Mouse (Mus musculus): ENCODE measurements around the gene Nat8f6. TPM values are rescaled to one million over a fixed set of nuclear protein-coding genes. Genes with fewer than 3 reads are reported as not detected.
A peak's percentile ranks its signal among the peaks of the same experiment; 100 is the strongest.
"Not testable (repeated sequence)": the region's sequence is repeated elsewhere in the genome, so short reads cannot be mapped to it uniquely, and the experiment has no call there.

Nat8f6 gene
- polyA plus RNA-seq, 1 experiment from 2014 or later = not detected

DNA sequence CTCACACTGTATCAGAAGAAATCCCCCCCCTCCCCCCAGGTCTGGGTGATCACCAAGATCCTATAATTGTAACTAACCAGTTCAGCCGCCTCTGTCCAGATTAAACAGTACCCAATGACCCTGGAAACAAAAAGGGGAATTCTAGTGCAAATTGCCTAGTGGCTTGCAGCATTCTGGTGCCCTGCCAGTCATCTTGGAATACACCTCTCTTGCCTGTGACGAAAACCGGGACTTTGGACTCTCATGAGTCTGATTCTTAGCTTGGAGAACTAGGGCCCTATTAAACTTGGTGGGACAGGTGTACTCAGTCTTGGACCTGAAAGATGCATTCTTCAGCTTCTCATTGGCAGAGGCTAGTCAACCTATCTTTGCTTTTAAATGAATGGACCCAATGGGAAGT lies 32.7 kb upstream of the Nat8f6 start:
- H3K27me3 ChIP-seq = no peaks in the 10 kb centered on the region

DNA sequence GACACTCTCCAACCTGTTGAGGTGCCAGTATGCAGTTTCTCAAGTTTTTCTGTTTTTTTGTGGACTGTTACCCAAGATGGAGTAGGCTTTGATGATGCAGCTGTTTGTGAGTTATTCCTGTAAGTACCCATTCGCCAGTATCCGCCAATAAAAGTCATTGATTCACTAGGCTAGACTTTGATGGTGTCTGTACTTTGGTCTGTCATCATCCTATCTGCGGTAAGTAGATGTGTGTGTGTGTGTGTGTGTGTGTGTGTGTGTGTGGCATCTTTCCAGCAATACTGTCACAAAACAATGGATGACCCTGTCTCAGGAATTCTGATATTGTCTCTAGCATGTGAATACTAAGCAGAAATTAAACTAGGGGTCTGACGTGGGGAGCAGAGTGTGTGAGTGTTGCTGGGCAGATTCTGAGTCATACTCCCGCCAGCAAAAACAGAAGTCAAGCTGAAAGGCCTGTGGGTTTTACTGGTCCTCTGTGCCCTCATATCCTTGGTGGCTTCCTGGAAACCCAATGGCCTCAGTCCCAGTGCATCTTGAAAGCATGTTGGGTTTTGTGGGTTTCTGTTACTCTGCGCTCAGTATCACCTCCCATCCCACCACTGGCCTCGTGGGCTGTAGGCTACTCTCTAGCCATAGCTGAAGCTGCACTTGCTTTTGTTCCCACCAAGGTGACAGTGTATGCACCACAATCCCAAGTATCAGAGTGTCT lies 30.5 kb upstream of the Nat8f6 start:
- Histone ChIP-seq H3K9me3 (replicated peaks) (no peaks in the 10 kb centered on the region), H3K4me2 (replicated peaks) (no peak overlapping the region), H3K36me3 (no peaks in the 10 kb centered on the region), H3K27ac (replicated peaks) (no peak overlapping the region), H3K9ac (no peak overlapping the region), H3K4me3 (replicated peaks) (no peak overlapping the region), H3K27me3 (no peaks in the 10 kb centered on the region), H3K4me1 (no peaks in the 10 kb centered on the region)
- 87% methylated on average over 7 of the region's 7 CpGs for WGBS
- ATAC-seq (ENCODE audit: insufficient number of reproducible peaks, low FRiP score, low TSS enrichment, low read depth) = no peak

More for the DNA sequence above, 32.7 kb upstream of the Nat8f6 start:
- Histone ChIP-seq H3K9ac (no peak overlapping the region), H3K9me3 (replicated peaks) (no peaks in the 10 kb centered on the region), H3K4me3 (replicated peaks) (no peak overlapping the region), H3K4me1 (no peaks in the 10 kb centered on the region), H3K27ac (replicated peaks) (no peak overlapping the region), H3K4me2 (replicated peaks) (no peak overlapping the region), H3K36me3 (no peaks in the 10 kb centered on the region)
- no peak for ATAC-seq (ENCODE audit: insufficient number of reproducible peaks, low FRiP score, low TSS enrichment, low read depth)
- WGBS = 81% methylated on average over 3 of the region's 3 CpGs

DNA sequence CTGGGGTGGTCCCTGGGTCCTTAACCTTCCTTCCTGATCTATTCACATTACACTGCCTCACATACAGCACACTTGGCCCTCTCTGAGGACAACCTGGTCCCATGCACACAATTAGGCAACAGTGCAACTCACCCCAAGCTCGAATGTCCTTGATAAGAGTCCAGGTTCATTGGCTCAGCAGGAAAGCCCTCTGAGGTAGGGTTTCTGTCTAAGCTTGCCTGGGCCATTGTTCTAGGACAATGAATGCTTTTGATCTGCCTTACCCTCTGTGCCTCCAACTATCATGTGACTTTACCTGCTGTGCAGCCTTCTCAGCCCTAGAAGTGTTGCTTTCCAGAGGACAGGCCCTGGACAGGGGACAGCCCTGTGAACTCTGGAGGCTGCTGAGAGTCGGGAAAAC lies 28.5 kb upstream of the Nat8f6 start:
- 16% methylated on average over 2 of the region's 2 CpGs for WGBS
- H3K4me1 ChIP-seq = no peaks in the 10 kb centered on the region
- H3K27me3 ChIP-seq = no peaks in the 10 kb centered on the region
- H3K9ac ChIP-seq = no peak overlapping the region
- no peak overlapping the region for H3K4me2 ChIP-seq (replicated peaks)
- no peaks in the 10 kb centered on the region for H3K36me3 ChIP-seq
- H3K9me3 ChIP-seq (replicated peaks) = no peaks in the 10 kb centered on the region
- no peak for ATAC-seq (ENCODE audit: insufficient number of reproducible peaks, low FRiP score, low TSS enrichment, low read depth)
- no peak overlapping the region for H3K27ac ChIP-seq (replicated peaks)
- no peak overlapping the region for H3K4me3 ChIP-seq (replicated peaks)

DNA sequence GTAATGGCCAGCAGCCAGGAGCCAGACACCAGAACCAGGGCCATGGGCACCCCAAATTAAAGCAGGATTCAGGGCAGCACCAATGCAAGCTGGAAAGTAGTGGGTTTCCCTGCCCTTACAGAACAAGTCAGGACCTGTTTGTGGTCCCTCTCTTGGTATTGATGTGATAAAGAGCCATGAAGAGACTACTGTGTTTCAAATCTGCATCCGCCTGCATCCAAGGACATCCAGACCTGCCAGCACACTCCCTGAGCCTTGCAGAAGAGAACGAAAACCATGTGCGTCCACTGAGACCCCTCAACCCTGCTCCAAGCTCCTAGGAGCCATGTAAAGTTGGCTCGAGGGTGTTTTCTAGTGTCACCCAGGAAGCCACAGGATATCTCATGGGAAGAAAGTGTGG lies 27.4 kb upstream of the Nat8f6 start:
- Histone ChIP-seq H3K9ac (no peak overlapping the region), H3K27me3 (no peaks in the 10 kb centered on the region), H3K4me1 (no peaks in the 10 kb centered on the region), H3K27ac (replicated peaks) (no peak overlapping the region), H3K9me3 (replicated peaks) (no peaks in the 10 kb centered on the region), H3K4me3 (replicated peaks) (no peak overlapping the region), H3K4me2 (replicated peaks) (no peak overlapping the region), H3K36me3 (no peaks in the 10 kb centered on the region)
- no peak for ATAC-seq (ENCODE audit: insufficient number of reproducible peaks, low FRiP score, low TSS enrichment, low read depth)
- WGBS = 87% methylated on average over 4 of the region's 4 CpGs

DNA sequence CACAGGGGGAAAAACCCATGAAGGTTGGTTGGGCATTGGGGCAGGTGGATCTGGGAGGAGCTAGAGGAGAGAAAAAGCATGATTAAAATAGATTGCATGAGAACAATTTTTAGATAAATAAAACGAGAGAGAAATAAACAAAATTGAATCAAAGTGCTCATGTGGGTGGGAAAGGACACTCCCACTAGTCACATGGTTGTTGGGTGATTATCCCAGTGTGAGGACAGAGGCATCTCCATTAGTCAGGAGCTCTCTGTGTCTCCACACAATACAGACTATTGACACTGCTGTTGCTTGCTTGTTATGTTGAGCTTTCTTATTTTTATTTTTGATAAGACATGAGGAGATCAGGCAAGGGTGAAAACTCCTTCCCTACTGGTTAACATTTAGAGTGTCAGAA lies 26.2 kb upstream of the Nat8f6 start:
- H3K27ac ChIP-seq (replicated peaks) = no peak overlapping the region

DNA sequence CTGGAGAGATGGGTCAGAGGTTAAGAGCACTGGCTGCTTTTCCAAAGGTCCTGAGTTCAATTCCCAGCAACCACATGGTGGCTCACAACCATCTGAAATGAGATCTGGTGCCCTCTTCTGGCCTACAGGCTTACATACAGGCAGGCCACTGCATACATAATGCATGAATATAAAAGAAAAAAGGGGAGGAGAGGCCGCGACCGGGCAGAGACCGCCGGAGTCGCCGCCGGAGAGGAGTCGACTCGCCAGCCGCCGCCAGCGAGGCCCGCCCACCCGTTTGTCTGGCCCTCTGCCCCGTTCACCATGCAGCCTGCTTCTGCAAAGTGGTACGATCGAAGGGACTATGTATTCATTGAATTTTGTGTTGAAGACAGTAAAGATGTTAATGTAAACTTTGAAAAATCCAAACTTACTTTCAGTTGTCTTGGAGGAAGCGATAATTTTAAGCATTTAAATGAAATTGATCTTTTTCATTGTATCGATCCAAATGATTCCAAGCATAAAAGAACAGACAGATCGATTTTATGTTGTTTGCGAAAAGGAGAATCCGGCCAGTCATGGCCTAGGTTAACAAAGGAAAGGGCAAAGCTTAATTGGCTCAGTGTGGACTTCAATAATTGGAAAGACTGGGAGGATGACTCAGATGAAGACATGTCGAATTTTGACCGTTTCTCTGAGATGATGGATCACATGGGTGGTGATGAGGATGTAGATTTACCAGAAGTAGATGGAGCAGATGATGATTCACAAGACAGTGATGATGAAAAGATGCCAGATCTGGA lies 23.1 kb upstream of the Nat8f6 start:
- H3K9me3 ChIP-seq (replicated peaks) = not testable (repeated sequence)

More for the DNA sequence above, 26.2 kb upstream of the Nat8f6 start:
- no peak for ATAC-seq (ENCODE audit: insufficient number of reproducible peaks, low FRiP score, low TSS enrichment, low read depth)
- Histone ChIP-seq H3K9me3 (replicated peaks) (no peaks in the 10 kb centered on the region), H3K27me3 (no peaks in the 10 kb centered on the region), H3K4me2 (replicated peaks) (no peak overlapping the region), H3K9ac (no peak overlapping the region), H3K36me3 (no peaks in the 10 kb centered on the region), H3K4me1 (no peaks in the 10 kb centered on the region), H3K4me3 (replicated peaks) (no peak overlapping the region)
- WGBS = 49% methylated on average over 1 of the region's 1 CpGs

DNA sequence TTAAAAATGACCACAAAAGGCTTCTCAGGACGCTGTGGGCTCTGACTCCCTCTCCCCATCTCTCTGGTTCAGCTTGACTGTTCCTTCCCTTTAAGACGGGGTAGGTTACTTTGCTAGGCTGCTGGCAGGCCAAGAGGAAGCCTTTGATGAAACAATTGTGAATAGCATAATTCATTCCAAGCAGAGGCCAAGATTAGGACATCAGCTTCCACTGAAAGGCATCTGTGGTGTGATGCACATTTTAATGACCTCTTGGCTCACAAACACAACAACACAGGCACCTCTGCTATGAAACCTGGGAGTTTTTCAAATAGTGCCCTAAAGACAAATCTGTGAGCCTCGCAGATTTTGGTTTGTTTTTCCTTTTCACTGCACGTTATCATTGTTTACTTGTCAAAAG lies 19.2 kb upstream of the Nat8f6 start:
- 30% methylated on average over 4 of the region's 4 CpGs for WGBS
- no peaks in the 10 kb centered on the region for H3K4me1 ChIP-seq
- no peak overlapping the region for H3K4me2 ChIP-seq (replicated peaks)
- H3K9ac ChIP-seq = no peak overlapping the region
- no peaks in the 10 kb centered on the region for H3K9me3 ChIP-seq (replicated peaks)
- H3K4me3 ChIP-seq (replicated peaks) = no peak overlapping the region
- H3K36me3 ChIP-seq = no peaks in the 10 kb centered on the region
- no peak for ATAC-seq (ENCODE audit: insufficient number of reproducible peaks, low FRiP score, low TSS enrichment, low read depth)
- no peaks in the 10 kb centered on the region for H3K27me3 ChIP-seq
- no peak overlapping the region for H3K27ac ChIP-seq (replicated peaks)

More for the DNA sequence above, 23.1 kb upstream of the Nat8f6 start:
- not testable (repeated sequence) for H3K36me3 ChIP-seq; H3K4me1 ChIP-seq; H3K27ac ChIP-seq (replicated peaks); H3K4me3 ChIP-seq (replicated peaks); H3K27me3 ChIP-seq; ATAC-seq (ENCODE audit: insufficient number of reproducible peaks, low FRiP score, low TSS enrichment, low read depth); H3K9ac ChIP-seq; H3K4me2 ChIP-seq (replicated peaks)
- 73% methylated on average over 25 of the region's 25 CpGs for WGBS

DNA sequence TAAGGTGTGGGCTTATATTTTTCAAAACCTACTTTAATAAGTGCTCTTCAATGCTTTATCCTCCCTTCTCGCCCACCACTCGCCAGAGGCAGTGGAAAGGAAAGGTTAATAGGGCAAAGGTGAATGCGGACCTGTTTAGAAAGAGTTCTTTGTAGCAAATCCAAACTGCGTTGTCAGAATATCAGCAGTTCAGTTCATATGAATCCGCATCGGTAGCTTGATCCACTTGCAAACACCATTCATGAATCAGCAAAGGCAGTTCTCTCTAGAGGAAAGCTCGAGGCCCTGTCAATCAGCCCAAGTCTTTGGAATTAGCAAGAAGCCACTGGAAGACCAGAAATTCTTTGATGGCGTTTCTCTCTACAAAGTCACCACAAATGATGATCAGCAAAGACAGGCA lies 17.9 kb upstream of the Nat8f6 start:
- Histone ChIP-seq H3K4me1 (no peaks in the 10 kb centered on the region), H3K4me3 (replicated peaks) (no peak overlapping the region), H3K9me3 (replicated peaks) (no peaks in the 10 kb centered on the region), H3K27me3 (no peaks in the 10 kb centered on the region), H3K9ac (no peak overlapping the region), H3K27ac (replicated peaks) (no peak overlapping the region), H3K4me2 (replicated peaks) (no peak overlapping the region), H3K36me3 (no peaks in the 10 kb centered on the region)
- ATAC-seq (ENCODE audit: insufficient number of reproducible peaks, low FRiP score, low TSS enrichment, low read depth) = no peak
- WGBS = 45% methylated on average over 8 of the region's 8 CpGs

DNA sequence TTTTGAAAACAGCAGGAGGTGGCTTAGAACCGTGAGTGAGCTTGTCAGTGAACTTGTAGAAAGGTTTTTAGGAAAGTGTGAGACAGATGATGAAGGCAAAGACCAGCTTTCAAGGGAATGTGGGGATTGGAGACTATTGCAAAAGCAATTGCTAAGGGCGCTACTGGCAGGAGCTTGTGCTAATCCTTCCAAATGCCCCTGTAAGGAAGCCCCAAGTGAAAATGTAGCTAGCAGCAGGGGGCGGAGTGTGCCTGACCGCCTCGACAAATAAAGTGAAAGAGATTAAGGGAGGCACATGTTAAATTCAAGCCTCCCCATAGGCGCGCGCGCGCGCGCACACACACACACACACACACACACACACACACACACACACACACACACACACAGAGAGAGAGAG lies 16.6 kb upstream of the Nat8f6 start:
- 35% methylated on average over 12 of the region's 12 CpGs for WGBS
- H3K27me3 ChIP-seq; H3K9me3 ChIP-seq (replicated peaks); H3K4me1 ChIP-seq; H3K27ac ChIP-seq (replicated peaks); H3K36me3 ChIP-seq; H3K9ac ChIP-seq; H3K4me3 ChIP-seq (replicated peaks); ATAC-seq (ENCODE audit: insufficient number of reproducible peaks, low FRiP score, low TSS enrichment, low read depth): not testable (repeated sequence)
- peak overlapping the region; percentile 21 for H3K4me2 ChIP-seq (replicated peaks)

DNA sequence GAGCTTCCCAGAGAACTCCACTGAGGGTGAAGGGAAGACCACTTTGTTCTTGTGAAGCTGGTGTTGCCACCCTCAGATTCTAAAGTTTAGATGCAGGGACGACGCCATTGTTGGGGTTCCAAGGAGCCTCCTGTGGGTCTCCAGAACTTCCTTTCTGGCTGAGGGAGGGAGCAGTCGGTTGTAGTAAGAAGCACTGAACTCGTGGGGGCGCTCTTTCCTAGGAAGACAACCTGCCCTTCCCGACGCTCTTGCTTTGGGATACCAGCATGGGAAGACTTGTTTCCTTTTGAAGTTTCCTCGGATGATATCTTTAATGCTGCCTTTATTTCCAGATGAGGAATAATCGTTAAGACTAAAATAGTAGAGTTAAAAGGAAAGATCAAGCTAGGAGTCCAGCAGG lies 16.1 kb upstream of the Nat8f6 start:
- H3K27ac ChIP-seq (replicated peaks); H3K36me3 ChIP-seq; H3K4me2 ChIP-seq (replicated peaks); H3K9ac ChIP-seq; H3K27me3 ChIP-seq; H3K4me1 ChIP-seq; H3K9me3 ChIP-seq (replicated peaks); H3K4me3 ChIP-seq (replicated peaks); ATAC-seq (ENCODE audit: insufficient number of reproducible peaks, low FRiP score, low TSS enrichment, low read depth): not testable (repeated sequence)
- 20% methylated on average over 9 of the region's 9 CpGs for WGBS

DNA sequence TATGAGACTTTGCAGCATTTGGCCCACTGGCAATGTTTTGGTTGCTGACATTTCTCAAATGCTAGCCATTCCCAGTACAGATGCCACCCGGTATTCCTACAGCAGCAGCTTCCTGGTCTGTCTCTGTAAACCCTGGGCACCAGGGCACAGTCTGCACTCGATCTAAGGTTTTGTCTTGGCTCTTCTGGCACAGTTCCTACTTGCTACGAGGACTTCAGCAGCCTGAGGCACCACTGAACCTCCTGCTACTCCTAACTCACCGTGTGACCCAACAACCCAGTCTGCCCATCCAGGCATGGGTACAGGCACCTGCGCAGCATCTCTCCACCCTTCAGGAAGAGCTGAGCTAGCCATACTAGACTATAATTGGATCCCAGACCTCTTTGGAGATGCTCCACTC lies 15.3 kb upstream of the Nat8f6 start:
- not testable (repeated sequence) for ATAC-seq (ENCODE audit: insufficient number of reproducible peaks, low FRiP score, low TSS enrichment, low read depth); H3K27me3 ChIP-seq; H3K9me3 ChIP-seq (replicated peaks); H3K9ac ChIP-seq; H3K4me2 ChIP-seq (replicated peaks); H3K4me1 ChIP-seq; H3K4me3 ChIP-seq (replicated peaks); H3K27ac ChIP-seq (replicated peaks); H3K36me3 ChIP-seq
- 74% methylated on average over 5 of the region's 5 CpGs for WGBS

DNA sequence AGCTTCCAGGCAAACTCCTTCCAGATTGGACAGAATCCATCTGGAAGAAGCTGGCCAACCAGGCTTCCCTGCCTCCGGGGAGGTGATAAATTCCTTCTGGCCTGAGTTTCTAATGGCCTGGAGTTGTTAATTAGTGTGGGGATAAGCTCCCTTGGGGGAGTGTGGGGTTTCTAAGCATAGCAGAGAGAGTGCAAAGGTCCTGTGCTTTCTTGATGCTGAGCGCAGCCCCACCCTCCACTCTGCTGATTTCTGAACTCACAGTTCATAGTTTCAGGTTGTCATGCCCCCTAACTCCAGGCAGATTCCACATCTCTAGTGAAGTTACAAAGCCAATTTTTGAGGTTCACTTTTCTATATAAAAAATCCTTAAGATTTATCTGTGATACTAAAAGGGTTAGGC lies 14.3 kb upstream of the Nat8f6 start:
- H3K27me3 ChIP-seq; H3K4me2 ChIP-seq (replicated peaks); H3K4me3 ChIP-seq (replicated peaks); H3K36me3 ChIP-seq; H3K9ac ChIP-seq; H3K9me3 ChIP-seq (replicated peaks); H3K27ac ChIP-seq (replicated peaks); ATAC-seq (ENCODE audit: insufficient number of reproducible peaks, low FRiP score, low TSS enrichment, low read depth); H3K4me1 ChIP-seq: not testable (repeated sequence)
- 79% methylated on average over 1 of the region's 2 CpGs for WGBS

Measured in embryonic facial prominence, embryonic 15.5 days (tissue).